Mouse (Mus musculus): ENCODE data around the gene Aff2. TPM values are rescaled to one million over a fixed set of nuclear protein-coding genes. Genes with fewer than 3 reads are reported as not detected.

Aff2 gene
- 1.9 TPM in 2 replicates for polyA plus RNA-seq (2015; fragmentation: Nextera tagmentation; extraction: Ambion mirVana)

GRCm38 (mm10) chrX:69360238-69361054 is at the start of gene Aff2:
TSS of gene Aff2 (plus strand) at chrX:69360294.
- peaks cover 40% of the 10 kb centered on the region for H3K27me3 ChIP-seq
- no peaks in the 10 kb centered on the region for H3K9me3 ChIP-seq (replicated peaks)
- peaks cover 4% of the 10 kb centered on the region; the same call in 1 of the 2 replicates for H3K4me1 ChIP-seq
- peak within 1 kb of the TSS; percentile 68 for H3K4me2 ChIP-seq
- H3K4me3 ChIP-seq (replicated peaks), result peak within 1 kb of the TSS; percentile 61
- no peak within 1 kb of the TSS for H3K27ac ChIP-seq
- peak; percentile 92 for ATAC-seq (replicated peaks; ENCODE audit: low FRiP score)
- H3K9ac ChIP-seq, result peak within 1 kb of the TSS; percentile 54
- no peaks in the 10 kb centered on the region for H3K36me3 ChIP-seq
- 13% methylated on average over 72 of the region's 79 CpGs for WGBS

GRCm38 (mm10) chrX:69337296-69337695 is 22.8 kb upstream of the Aff2 start:
- H3K4me3 ChIP-seq (replicated peaks), result no peak overlapping the region
- H3K27me3 ChIP-seq, result no peaks in the 10 kb centered on the region
- no peak overlapping the region for H3K27ac ChIP-seq
- H3K9me3 ChIP-seq (replicated peaks), result no peaks in the 10 kb centered on the region
- H3K9ac ChIP-seq, result no peak overlapping the region
- H3K36me3 ChIP-seq, result no peaks in the 10 kb centered on the region
- ATAC-seq (replicated peaks; ENCODE audit: low FRiP score), result no peak
- no peak overlapping the region for H3K4me2 ChIP-seq
- no peaks in the 10 kb centered on the region for H3K4me1 ChIP-seq

- 75% methylated on average over 2 of the region's 2 CpGs for WGBS
- H3K4me3 ChIP-seq (replicated peaks), result no peak overlapping the region
- H3K27ac ChIP-seq, result no peak overlapping the region
- peaks cover 27% of the 10 kb centered on the region for H3K27me3 ChIP-seq
- no peak for ATAC-seq (replicated peaks; ENCODE audit: low FRiP score)
- no peak overlapping the region for H3K4me2 ChIP-seq
- H3K9me3 ChIP-seq (replicated peaks), result no peaks in the 10 kb centered on the region
- H3K36me3 ChIP-seq, result no peaks in the 10 kb centered on the region
- H3K4me1 ChIP-seq, result 0 out of 2 replicates have a peak, but pooled peaks cover 4% of the 10 kb centered on the region
- no peak overlapping the region for H3K9ac ChIP-seq
These were observed 4.5 kb upstream of the Aff2 start for GRCm38 (mm10) chrX:69355621-69356020.

GRCm38 (mm10) chrX:69359360-69359759 is 734 bp upstream of the Aff2 start:
- H3K9ac ChIP-seq, result no peak overlapping the region
- ATAC-seq (replicated peaks; ENCODE audit: low FRiP score), result no peak
- no peaks in the 10 kb centered on the region for H3K9me3 ChIP-seq (replicated peaks)
- H3K36me3 ChIP-seq, result no peaks in the 10 kb centered on the region
- no peak overlapping the region for H3K4me3 ChIP-seq (replicated peaks)
- 36% methylated on average over 5 of the region's 5 CpGs for WGBS
- no peak overlapping the region for H3K27ac ChIP-seq
- peaks cover 4% of the 10 kb centered on the region; the same call in 1 of the 2 replicates for H3K4me1 ChIP-seq
- H3K27me3 ChIP-seq, result peaks cover 40% of the 10 kb centered on the region
- H3K4me2 ChIP-seq, result peak overlapping the region; percentile 68

GRCm38 (mm10) chrX:69359885-69360237 is 233 bp upstream of the Aff2 start:
- Histone ChIP-seq H3K9me3 (replicated peaks) (no peaks in the 10 kb centered on the region), H3K36me3 (no peaks in the 10 kb centered on the region), H3K27me3 (peaks cover 40% of the 10 kb centered on the region), H3K27ac (no peak overlapping the region), H3K4me1 (peaks cover 4% of the 10 kb centered on the region; the same call in 1 of the 2 replicates), H3K4me3 (replicated peaks) (peak overlapping the region; percentile 61), H3K9ac (no peak overlapping the region; the same call in 1 of the 2 replicates), H3K4me2 (peak overlapping the region; percentile 68)
- 22% methylated on average over 4 of the region's 4 CpGs for whole genome bisulfite sequencing
- ATAC-seq (replicated peaks; ENCODE audit: low FRiP score), result peak; percentile 62

- Histone ChIP-seq H3K4me3 (replicated peaks) (peak overlapping the region; percentile 61), H3K36me3 (no peaks in the 10 kb centered on the region), H3K9me3 (replicated peaks) (no peaks in the 10 kb centered on the region), H3K4me1 (peaks cover 4% of the 10 kb centered on the region; the same call in 1 of the 2 replicates), H3K9ac (0 out of 2 replicates have a peak overlapping the region, but pooled peaks have one; percentile 54), H3K27ac (no peak overlapping the region), H3K27me3 (peaks cover 40% of the 10 kb centered on the region), H3K4me2 (peak overlapping the region; percentile 68)
- 23% methylated on average over 10 of the region's 10 CpGs for WGBS
- peak; percentile 40; the same call in 1 of the 2 replicates for ATAC-seq (replicated peaks; ENCODE audit: low FRiP score)
These were observed 1.0 kb downstream of the Aff2 start for GRCm38 (mm10) chrX:69361055-69361558.

GRCm38 (mm10) chrX:69364198-69364597 is 4.1 kb downstream of the Aff2 start:
- H3K27me3 ChIP-seq, result peaks cover 27% of the 10 kb centered on the region
- H3K4me3 ChIP-seq (replicated peaks), result no peak overlapping the region
- H3K9me3 ChIP-seq (replicated peaks), result no peaks in the 10 kb centered on the region
- no peak overlapping the region for H3K9ac ChIP-seq
- no peaks in the 10 kb centered on the region for H3K36me3 ChIP-seq
- peaks cover 4% of the 10 kb centered on the region; the same call in 1 of the 2 replicates for H3K4me1 ChIP-seq
- no peak overlapping the region for H3K4me2 ChIP-seq
- 0 out of 2 replicates have a peak, but pooled peaks have one; percentile 22 for ATAC-seq (replicated peaks; ENCODE audit: low FRiP score)
- WGBS, result 5% methylated on average over 2 of the region's 2 CpGs
- H3K27ac ChIP-seq, result no peak overlapping the region

GRCm38 (mm10) chrX:69373341-69373740 is 13.2 kb downstream of the Aff2 start:
- 50% methylated on average over 2 of the region's 2 CpGs for WGBS
- Histone ChIP-seq H3K27ac (no peak overlapping the region), H3K27me3 (no peaks in the 10 kb centered on the region)

GRCm38 (mm10) chrX:69389738-69390137 is 29.6 kb downstream of the Aff2 start:
- Histone ChIP-seq H3K4me2 (no peak overlapping the region), H3K27ac (no peak overlapping the region), H3K9ac (no peak overlapping the region), H3K27me3 (no peaks in the 10 kb centered on the region), H3K36me3 (no peaks in the 10 kb centered on the region), H3K9me3 (replicated peaks) (no peaks in the 10 kb centered on the region), H3K4me3 (replicated peaks) (no peak overlapping the region), H3K4me1 (no peaks in the 10 kb centered on the region)
- ATAC-seq (replicated peaks; ENCODE audit: low FRiP score), result no peak
- 39% methylated on average over 1 of the region's 1 CpGs for WGBS

More at GRCm38 (mm10) chrX:69373341-69373740, 13.2 kb downstream of the Aff2 start:
- no peaks in the 10 kb centered on the region for H3K4me1 ChIP-seq
- no peak overlapping the region for H3K4me3 ChIP-seq (replicated peaks)
- H3K36me3 ChIP-seq, result no peaks in the 10 kb centered on the region
- H3K4me2 ChIP-seq, result no peak overlapping the region
- ATAC-seq (replicated peaks; ENCODE audit: low FRiP score), result no peak
- H3K9ac ChIP-seq, result no peak overlapping the region
- H3K9me3 ChIP-seq (replicated peaks), result no peaks in the 10 kb centered on the region

- Histone ChIP-seq H3K4me1 (no peaks in the 10 kb centered on the region), H3K36me3 (no peaks in the 10 kb centered on the region), H3K4me3 (replicated peaks) (no peak overlapping the region), H3K4me2 (no peak overlapping the region), H3K9me3 (replicated peaks) (no peaks in the 10 kb centered on the region), H3K9ac (no peak overlapping the region), H3K27ac (no peak overlapping the region), H3K27me3 (no peaks in the 10 kb centered on the region)
- WGBS, result 29% methylated on average over 1 of the region's 1 CpGs
- no peak for ATAC-seq (replicated peaks; ENCODE audit: low FRiP score)
These were observed 54.9 kb downstream of the Aff2 start for GRCm38 (mm10) chrX:69415043-69415442.

GRCm38 (mm10) chrX:69438422-69438821 is 78.3 kb downstream of the Aff2 start:
- no peak overlapping the region for H3K4me2 ChIP-seq
- no peaks in the 10 kb centered on the region for H3K4me1 ChIP-seq
- H3K9ac ChIP-seq, result no peak overlapping the region
- no peak overlapping the region for H3K27ac ChIP-seq
- H3K27me3 ChIP-seq, result no peaks in the 10 kb centered on the region
- H3K36me3 ChIP-seq, result no peaks in the 10 kb centered on the region
- WGBS, result 81% methylated on average over 3 of the region's 3 CpGs
- no peak overlapping the region for H3K4me3 ChIP-seq (replicated peaks)
- no peaks in the 10 kb centered on the region for H3K9me3 ChIP-seq (replicated peaks)
- ATAC-seq (replicated peaks; ENCODE audit: low FRiP score), result no peak

- H3K4me1 ChIP-seq, result no peaks in the 10 kb centered on the region
- no peaks in the 10 kb centered on the region for H3K36me3 ChIP-seq
- H3K4me3 ChIP-seq (replicated peaks), result no peak overlapping the region
- no peak overlapping the region for H3K27ac ChIP-seq
- H3K9ac ChIP-seq, result no peak overlapping the region
- no peaks in the 10 kb centered on the region for H3K27me3 ChIP-seq
- ATAC-seq (replicated peaks; ENCODE audit: low FRiP score), result no peak
- no peaks in the 10 kb centered on the region for H3K9me3 ChIP-seq (replicated peaks)
- H3K4me2 ChIP-seq, result no peak overlapping the region
These were observed 81.8 kb downstream of the Aff2 start for GRCm38 (mm10) chrX:69441937-69442336.

Data from kidney, embryonic 15.5 days (tissue).